Mouse (Mus musculus): ENCODE data around the gene Crmp1. TPM values are rescaled to one million over a fixed set of nuclear protein-coding genes. Genes with fewer than 3 reads are reported as not detected.
A peak's percentile ranks its signal among the peaks of the same experiment; 100 is the strongest.

Gene Crmp1
- total and polyA plus RNA-seq, 2 experiments from 2014 or later, result 2.0 to 5.2 TPM

- Histone ChIP-seq H3K27ac (ENCODE audit: low read depth) (no peak overlapping the region), H3K27me3 (ENCODE audit: control insufficient read depth, insufficient read depth, low read length) (no peaks in the 10 kb centered on the region), H3K9ac (replicated peaks; ENCODE audit: low read depth, low read length) (no peak overlapping the region), H3K4me2 (ENCODE audit: low read depth, low read length) (no peak overlapping the region), H3K4me1 (ENCODE audit: control insufficient read depth, insufficient read depth) (no peaks in the 10 kb centered on the region), H3K4me3 (ENCODE audit: low read depth, low read length) (no peak overlapping the region), H3K36me3 (replicated peaks; ENCODE audit: control insufficient read depth, insufficient read depth, low read length) (no peaks in the 10 kb centered on the region), H3K9me3 (replicated peaks; ENCODE audit: control insufficient read depth, low read length) (no peaks in the 10 kb centered on the region)
- WGBS, result 62% methylated on average over 6 of the region's 6 CpGs
- ATAC-seq (ENCODE audit: insufficient read depth, low read depth) (no peak), DNase-seq (ENCODE audit: low spot score) (no peak)
- TF ChIP-seq EP300 (IDR thresholded peaks at IDR 0.05; ENCODE audit: low read depth) (no peak), CTCF (IDR thresholded peaks at IDR 0.05; ENCODE audit: low read depth) (no peak)
These were observed 22.1 kb downstream of the Crmp1 start for GRCm38 (mm10) chr5:37263816-37264215.

- TF ChIP-seq EP300 (IDR thresholded peaks at IDR 0.05; ENCODE audit: low read depth), result no peak
- no peak for TF ChIP-seq CTCF (IDR thresholded peaks at IDR 0.05; ENCODE audit: low read depth)
- H3K9ac ChIP-seq (replicated peaks; ENCODE audit: low read depth, low read length), result no peak overlapping the region
- ATAC-seq (ENCODE audit: insufficient read depth, low read depth) (no peak), DNase-seq (ENCODE audit: low spot score) (no peak)
- WGBS, result 78% methylated on average over 11 of the region's 11 CpGs
- H3K4me2 ChIP-seq (ENCODE audit: low read depth, low read length), result no peak overlapping the region
- no peaks in the 10 kb centered on the region for H3K36me3 ChIP-seq (replicated peaks; ENCODE audit: control insufficient read depth, insufficient read depth, low read length)
- H3K9me3 ChIP-seq (replicated peaks; ENCODE audit: control insufficient read depth, low read length), result no peaks in the 10 kb centered on the region
- no peaks in the 10 kb centered on the region for H3K27me3 ChIP-seq (ENCODE audit: control insufficient read depth, insufficient read depth, low read length)
- H3K27ac ChIP-seq (ENCODE audit: low read depth), result no peak overlapping the region
- no peak overlapping the region for H3K4me3 ChIP-seq (ENCODE audit: low read depth, low read length)
- no peaks in the 10 kb centered on the region for H3K4me1 ChIP-seq (ENCODE audit: control insufficient read depth, insufficient read depth)
These were observed 39.3 kb downstream of the Crmp1 start for GRCm38 (mm10) chr5:37281021-37281420.

GRCm38 (mm10) chr5:37288374-37288773 lies 46.6 kb downstream of the Crmp1 start:
- no peak overlapping the region for H3K4me3 ChIP-seq (ENCODE audit: low read depth, low read length)
- WGBS, result 64% methylated on average over 3 of the region's 3 CpGs
- H3K4me1 ChIP-seq (ENCODE audit: control insufficient read depth, insufficient read depth), result no peaks in the 10 kb centered on the region
- no peak overlapping the region for H3K27ac ChIP-seq (ENCODE audit: low read depth)
- TF ChIP-seq CTCF (IDR thresholded peaks at IDR 0.05; ENCODE audit: low read depth) (peak; percentile 70), EP300 (IDR thresholded peaks at IDR 0.05; ENCODE audit: low read depth) (no peak)
- H3K4me2 ChIP-seq (ENCODE audit: low read depth, low read length), result no peak overlapping the region
- H3K9me3 ChIP-seq (replicated peaks; ENCODE audit: control insufficient read depth, low read length), result no peaks in the 10 kb centered on the region
- no peaks in the 10 kb centered on the region for H3K36me3 ChIP-seq (replicated peaks; ENCODE audit: control insufficient read depth, insufficient read depth, low read length)
- DNase-seq (ENCODE audit: low spot score) (peak; percentile 9), ATAC-seq (ENCODE audit: insufficient read depth, low read depth) (peak; percentile 16; the same call in 1 of the 2 replicates)
- no peak overlapping the region for H3K9ac ChIP-seq (replicated peaks; ENCODE audit: low read depth, low read length)
- H3K27me3 ChIP-seq (ENCODE audit: control insufficient read depth, insufficient read depth, low read length), result no peaks in the 10 kb centered on the region

GRCm38 (mm10) chr5:37289236-37289635 lies 47.5 kb downstream of the Crmp1 start:
- no peaks in the 10 kb centered on the region for H3K36me3 ChIP-seq (replicated peaks; ENCODE audit: control insufficient read depth, insufficient read depth, low read length)
- H3K27ac ChIP-seq (ENCODE audit: low read depth), result no peak overlapping the region
- H3K9ac ChIP-seq (replicated peaks; ENCODE audit: low read depth, low read length), result no peak overlapping the region
- H3K4me3 ChIP-seq (ENCODE audit: low read depth, low read length), result no peak overlapping the region
- TF ChIP-seq EP300 (IDR thresholded peaks at IDR 0.05; ENCODE audit: low read depth), result no peak
- peak; percentile 73 for TF ChIP-seq CTCF (IDR thresholded peaks at IDR 0.05; ENCODE audit: low read depth)
- no peak for ATAC-seq (ENCODE audit: insufficient read depth, low read depth)
- no peaks in the 10 kb centered on the region for H3K9me3 ChIP-seq (replicated peaks; ENCODE audit: control insufficient read depth, low read length)
- peak; percentile 19 for DNase-seq (ENCODE audit: low spot score)
- no peaks in the 10 kb centered on the region for H3K4me1 ChIP-seq (ENCODE audit: control insufficient read depth, insufficient read depth)
- H3K27me3 ChIP-seq (ENCODE audit: control insufficient read depth, insufficient read depth, low read length), result no peaks in the 10 kb centered on the region
- no peak overlapping the region for H3K4me2 ChIP-seq (ENCODE audit: low read depth, low read length)
- 11% methylated on average over 3 of the region's 3 CpGs for WGBS

GRCm38 (mm10) chr5:37290983-37291382 lies 49.2 kb downstream of the Crmp1 start:
- no peak overlapping the region for H3K4me2 ChIP-seq (ENCODE audit: low read depth, low read length)
- no peak overlapping the region for H3K4me3 ChIP-seq (ENCODE audit: low read depth, low read length)
- ATAC-seq (ENCODE audit: insufficient read depth, low read depth) (no peak), DNase-seq (ENCODE audit: low spot score) (no peak)
- WGBS, result 58% methylated on average over 9 of the region's 9 CpGs
- H3K9me3 ChIP-seq (replicated peaks; ENCODE audit: control insufficient read depth, low read length), result no peaks in the 10 kb centered on the region
- no peaks in the 10 kb centered on the region for H3K27me3 ChIP-seq (ENCODE audit: control insufficient read depth, insufficient read depth, low read length)
- H3K9ac ChIP-seq (replicated peaks; ENCODE audit: low read depth, low read length), result no peak overlapping the region
- no peaks in the 10 kb centered on the region for H3K36me3 ChIP-seq (replicated peaks; ENCODE audit: control insufficient read depth, insufficient read depth, low read length)
- no peaks in the 10 kb centered on the region for H3K4me1 ChIP-seq (ENCODE audit: control insufficient read depth, insufficient read depth)
- TF ChIP-seq CTCF (IDR thresholded peaks at IDR 0.05; ENCODE audit: low read depth) (peak; percentile 17; the same call in 1 of the 2 replicates), EP300 (IDR thresholded peaks at IDR 0.05; ENCODE audit: low read depth) (no peak)
- no peak overlapping the region for H3K27ac ChIP-seq (ENCODE audit: low read depth)

GRCm38 (mm10) chr5:37296717-37297116 lies 55.0 kb downstream of the Crmp1 start:
- Histone ChIP-seq H3K4me2 (ENCODE audit: low read depth, low read length) (no peak overlapping the region), H3K27me3 (ENCODE audit: control insufficient read depth, insufficient read depth, low read length) (no peaks in the 10 kb centered on the region), H3K9me3 (replicated peaks; ENCODE audit: control insufficient read depth, low read length) (no peaks in the 10 kb centered on the region), H3K4me1 (ENCODE audit: control insufficient read depth, insufficient read depth) (no peaks in the 10 kb centered on the region), H3K36me3 (replicated peaks; ENCODE audit: control insufficient read depth, insufficient read depth, low read length) (no peaks in the 10 kb centered on the region), H3K4me3 (ENCODE audit: low read depth, low read length) (no peak overlapping the region), H3K9ac (replicated peaks; ENCODE audit: low read depth, low read length) (no peak overlapping the region), H3K27ac (ENCODE audit: low read depth) (no peak overlapping the region)
- DNase-seq (ENCODE audit: low spot score) (no peak), ATAC-seq (ENCODE audit: insufficient read depth, low read depth) (no peak)
- TF ChIP-seq EP300 (IDR thresholded peaks at IDR 0.05; ENCODE audit: low read depth) (no peak), CTCF (IDR thresholded peaks at IDR 0.05; ENCODE audit: low read depth) (no peak)
- 69% methylated on average over 10 of the region's 10 CpGs for WGBS
